Mouse (Mus musculus) right cerebral cortex, postnatal 4 days (tissue): ENCODE measurements around the gene Lpcat3.
A peak's percentile ranks its signal among the peaks of the same experiment; 100 is the strongest.
"Not testable (repeated sequence)": the region's sequence is repeated elsewhere in the genome, so short reads cannot be mapped to it uniquely, and the experiment has no call there.

ENCODE experiments used
- DNase-seq: peaks from one replicate; pipeline ENCODE4 v3.0.0-alpha.2; 2022

The Lpcat3 gene

GRCm38 (mm10) chr6:124662477-124663423, at the start of gene Lpcat3:
Gene Lpcat3, plus strand, starts transcription at chr6:124663027.
- peak; percentile 98 for DNase-seq

GRCm38 (mm10) chr6:124625612-124626011, 37.2 kb upstream of the Lpcat3 start:
- DNase-seq = no peak

GRCm38 (mm10) chr6:124626184-124626583, 36.6 kb upstream of the Lpcat3 start:
- not testable (repeated sequence) for DNase-seq

DNA sequence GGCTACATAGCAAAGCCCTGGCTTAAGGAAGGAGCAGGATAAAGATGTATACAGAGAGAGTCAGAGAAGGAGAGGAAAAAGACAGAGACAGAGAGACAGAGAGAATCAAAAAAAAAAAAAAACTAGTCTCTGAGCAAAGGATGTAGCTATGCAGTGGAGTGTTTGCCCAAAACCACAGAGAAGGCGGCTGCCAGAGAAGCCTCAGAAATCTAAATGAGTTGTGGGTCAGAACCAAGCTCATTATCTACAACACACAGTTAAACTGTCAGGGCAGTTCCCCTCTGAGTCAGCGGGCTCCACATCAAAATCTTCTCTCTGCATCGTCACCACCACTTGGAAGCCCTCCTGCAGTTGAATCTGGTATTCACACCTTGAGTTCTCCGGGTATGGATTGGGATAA, 32.1 kb upstream of the Lpcat3 start:
- no peak for DNase-seq

GRCm38 (mm10) chr6:124635985-124636384, 26.8 kb upstream of the Lpcat3 start, which contains the start of gene C1s2:
Gene C1s2, minus strand, starts transcription at chr6:124636085.
- DNase-seq = not testable (repeated sequence)

DNA sequence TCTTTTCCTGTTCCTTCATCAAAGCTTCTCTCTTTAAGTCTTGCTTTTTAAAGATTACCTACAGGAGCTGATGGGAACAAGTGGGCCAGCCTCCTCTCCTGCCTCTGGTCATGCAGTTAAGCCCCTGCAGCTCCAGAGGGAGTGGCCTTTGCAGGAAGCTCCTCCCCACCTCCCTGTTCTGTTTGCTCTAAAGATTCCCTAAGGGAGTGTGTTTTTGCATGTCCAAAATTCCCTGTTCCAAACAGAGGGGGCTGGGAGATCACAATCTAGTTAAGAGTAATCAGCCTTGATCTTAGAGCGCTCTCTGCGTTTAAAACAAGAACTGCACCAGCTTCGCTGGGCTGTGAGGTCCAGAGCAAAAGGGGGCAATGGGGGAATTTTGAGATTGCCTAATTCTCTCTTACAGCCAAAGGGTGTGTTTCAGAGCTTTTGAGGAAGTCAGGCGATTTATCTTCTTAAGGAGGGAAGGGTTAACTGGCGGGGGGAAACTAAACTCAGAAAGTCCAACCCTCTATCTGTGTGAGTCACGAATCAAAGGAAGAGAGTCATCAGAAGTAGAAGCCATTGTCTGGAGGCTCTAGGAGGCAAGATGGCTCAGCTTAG, 25.9 kb upstream of the Lpcat3 start:
- DNase-seq = not testable (repeated sequence)

GRCm38 (mm10) chr6:124640041-124640440, 22.8 kb upstream of the Lpcat3 start:
- DNase-seq = peak; percentile 40

- peak; percentile 59 for DNase-seq
Observed at GRCm38 (mm10) chr6:124640997-124641396, 21.8 kb upstream of the Lpcat3 start.

DNA sequence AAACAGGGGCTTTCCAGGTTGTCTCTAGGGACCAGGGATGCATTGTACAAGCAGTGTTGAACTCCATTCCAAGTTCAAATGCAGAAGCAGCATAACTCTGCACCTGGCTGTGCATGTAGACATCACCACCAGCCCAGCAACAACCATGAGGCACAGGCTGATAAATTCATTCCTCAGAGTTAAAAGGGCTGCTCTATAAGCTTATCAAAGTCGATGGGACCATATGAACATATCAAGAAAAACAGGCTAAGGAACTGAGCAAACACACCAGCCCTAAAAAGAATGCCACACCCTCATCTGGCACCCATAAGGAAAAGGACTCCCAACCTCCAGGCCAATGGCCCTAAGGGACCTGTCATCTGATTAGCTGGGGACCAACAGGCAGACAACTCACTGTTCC, 16.4 kb upstream of the Lpcat3 start:
- DNase-seq = no peak

GRCm38 (mm10) chr6:124655893-124656292, 6.9 kb upstream of the Lpcat3 start:
- DNase-seq = no peak

- no peak for DNase-seq
Observed at GRCm38 (mm10) chr6:124658067-124658466, 4.8 kb upstream of the Lpcat3 start.

DNA sequence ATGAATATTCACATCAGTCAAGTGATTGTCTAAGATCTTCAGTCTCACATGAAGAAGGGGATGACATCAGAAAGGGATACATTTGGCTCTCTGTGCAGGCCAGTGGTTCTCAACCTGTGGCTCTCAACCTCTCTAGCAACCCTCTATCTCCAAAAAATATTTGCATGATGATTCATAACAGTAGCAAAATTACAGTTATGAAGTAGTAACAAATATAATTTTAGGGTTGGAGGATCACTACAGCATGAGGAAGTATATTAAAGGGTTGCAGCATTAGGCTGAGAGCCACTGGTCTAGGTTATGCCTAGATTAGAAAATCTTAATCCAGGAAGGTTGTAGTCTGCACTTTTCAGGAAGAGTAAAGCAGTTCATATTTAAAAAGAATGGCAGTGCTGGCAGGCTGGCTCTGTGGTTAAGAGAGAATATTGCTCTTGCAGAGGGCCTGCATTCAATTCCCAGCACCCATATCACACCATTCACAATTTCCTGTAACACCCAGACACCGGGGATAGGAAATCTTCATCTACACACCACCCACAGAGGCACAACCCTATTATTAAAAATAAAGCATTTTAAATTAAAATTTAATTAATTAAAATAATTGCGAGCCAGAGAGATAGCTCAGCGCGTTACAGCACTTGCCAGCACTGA, 1.5 kb upstream of the Lpcat3 start:
- DNase-seq = no peak

- DNase-seq = no peak
Observed at GRCm38 (mm10) chr6:124661995-124662394, 832 bp upstream of the Lpcat3 start.

DNA sequence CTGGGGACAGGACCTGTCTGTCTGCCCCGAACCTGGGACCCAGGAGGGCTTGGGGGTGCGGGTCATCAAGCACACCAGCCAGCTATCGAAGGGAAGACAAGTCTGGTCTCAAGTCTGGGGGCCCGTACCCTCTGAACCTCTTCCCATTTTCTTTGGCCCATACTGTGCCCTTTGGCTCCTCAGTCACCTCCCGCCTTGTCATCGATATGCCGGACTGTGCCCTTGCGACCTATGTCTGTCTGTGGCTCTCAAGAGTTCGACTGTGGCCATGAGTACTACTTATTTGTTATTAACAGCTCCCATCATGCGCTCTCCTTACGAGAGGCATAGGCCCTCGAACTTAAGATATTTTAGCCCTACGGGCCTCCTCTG, 583 bp downstream of the Lpcat3 start:
- no peak for DNase-seq

DNA sequence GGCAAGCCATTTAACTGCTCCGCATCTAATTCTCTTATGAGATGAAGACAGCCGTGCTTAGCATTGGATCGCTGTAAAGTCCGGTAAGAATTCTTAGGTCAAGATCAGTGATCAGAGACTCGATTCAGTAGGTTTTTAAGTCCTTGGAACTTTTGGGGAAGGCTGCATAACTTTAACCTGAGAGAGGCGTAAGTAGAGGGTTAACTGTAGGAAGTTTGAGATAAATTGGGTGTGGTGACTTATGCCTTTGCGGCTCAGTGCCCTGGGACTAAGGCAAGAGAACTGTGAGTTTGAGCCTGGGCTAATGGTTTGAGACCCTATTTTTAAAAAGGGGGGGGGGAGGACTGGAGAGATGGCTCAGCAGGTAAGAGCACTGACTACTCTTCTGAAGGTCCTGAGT, 1.4 kb downstream of the Lpcat3 start:
- no peak for DNase-seq

DNA sequence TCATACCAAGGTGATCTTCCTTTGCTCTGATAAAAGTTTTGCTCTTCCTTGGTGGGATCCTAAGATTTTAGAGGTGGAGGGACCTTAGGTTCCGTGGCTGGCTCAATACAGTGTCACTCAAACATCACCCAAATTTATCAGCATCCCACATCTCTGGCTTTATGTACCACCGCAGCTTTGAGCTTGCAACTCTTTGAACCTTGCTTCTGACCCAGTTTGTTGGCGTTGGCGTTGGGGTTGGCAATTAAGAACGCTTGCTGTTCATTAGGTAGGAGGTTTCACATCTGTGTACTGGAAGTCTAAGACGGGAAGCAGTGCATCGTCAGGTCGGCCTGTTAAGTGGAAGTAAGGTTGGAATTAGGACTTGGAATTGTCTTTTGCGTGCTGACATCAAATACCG, 2.2 kb downstream of the Lpcat3 start:
- no peak for DNase-seq

DNA sequence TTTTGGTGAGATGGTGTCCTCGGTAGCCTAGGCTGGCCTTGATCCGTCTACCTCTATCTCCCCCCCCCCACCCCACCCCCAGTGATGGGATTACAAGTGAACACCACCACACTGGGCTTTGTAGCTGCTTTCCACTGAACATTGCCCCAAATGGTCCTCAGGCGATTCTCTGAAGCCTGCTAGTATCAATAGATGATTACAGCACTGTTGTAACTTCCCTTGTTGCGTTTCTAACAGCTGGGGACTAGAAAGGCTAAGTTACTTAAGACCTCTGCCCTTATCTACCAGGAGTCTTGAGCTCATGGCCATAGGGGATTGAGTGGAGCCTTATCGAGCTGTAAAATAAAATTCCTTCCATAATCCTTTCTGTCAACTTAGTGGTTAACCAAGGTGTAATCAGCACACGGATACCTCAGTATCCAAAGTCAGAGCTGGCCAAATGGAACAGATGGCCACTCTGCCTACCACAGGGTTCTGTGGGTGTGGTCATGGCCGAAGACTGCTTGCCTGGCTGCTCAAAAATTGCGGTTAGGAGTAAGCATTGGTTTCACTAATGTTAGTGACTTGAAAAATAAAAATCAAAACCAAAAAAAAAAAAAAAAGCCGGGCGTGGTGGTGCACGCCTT, 6.5 kb downstream of the Lpcat3 start:
- DNase-seq = no peak

- no peak for DNase-seq
Observed at GRCm38 (mm10) chr6:124670281-124670900, 7.6 kb downstream of the Lpcat3 start.

GRCm38 (mm10) chr6:124672100-124672499, 9.3 kb downstream of the Lpcat3 start:
- no peak for DNase-seq

GRCm38 (mm10) chr6:124673619-124674018, 10.8 kb downstream of the Lpcat3 start:
- no peak for DNase-seq

- no peak for DNase-seq
Observed at GRCm38 (mm10) chr6:124674591-124674990, 11.8 kb downstream of the Lpcat3 start.

GRCm38 (mm10) chr6:124676171-124676570, 13.3 kb downstream of the Lpcat3 start:
- DNase-seq = no peak

DNA sequence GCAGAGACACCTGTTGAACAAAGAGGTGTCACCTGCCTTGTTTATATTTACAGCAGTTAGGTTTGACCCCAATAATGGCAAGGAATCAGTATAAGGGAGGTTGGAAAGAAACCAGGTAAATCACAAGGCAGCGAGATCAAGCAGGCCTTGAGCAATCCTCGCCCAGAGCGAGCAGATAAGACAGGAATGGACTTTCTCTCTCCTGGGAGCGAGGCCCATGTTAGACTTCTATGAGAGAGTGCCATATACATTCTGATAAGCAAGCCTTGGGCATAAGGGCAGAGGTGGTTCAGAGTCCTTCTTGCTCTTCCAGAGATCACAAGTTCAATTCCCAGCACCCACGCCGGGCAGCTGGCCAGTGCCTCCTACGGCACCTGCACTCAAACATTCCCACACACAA, 15.9 kb downstream of the Lpcat3 start:
- no peak for DNase-seq
